Mouse (Mus musculus): Measurements from ENCODE around the gene Gm49368.

The Gm49368 gene

DNA sequence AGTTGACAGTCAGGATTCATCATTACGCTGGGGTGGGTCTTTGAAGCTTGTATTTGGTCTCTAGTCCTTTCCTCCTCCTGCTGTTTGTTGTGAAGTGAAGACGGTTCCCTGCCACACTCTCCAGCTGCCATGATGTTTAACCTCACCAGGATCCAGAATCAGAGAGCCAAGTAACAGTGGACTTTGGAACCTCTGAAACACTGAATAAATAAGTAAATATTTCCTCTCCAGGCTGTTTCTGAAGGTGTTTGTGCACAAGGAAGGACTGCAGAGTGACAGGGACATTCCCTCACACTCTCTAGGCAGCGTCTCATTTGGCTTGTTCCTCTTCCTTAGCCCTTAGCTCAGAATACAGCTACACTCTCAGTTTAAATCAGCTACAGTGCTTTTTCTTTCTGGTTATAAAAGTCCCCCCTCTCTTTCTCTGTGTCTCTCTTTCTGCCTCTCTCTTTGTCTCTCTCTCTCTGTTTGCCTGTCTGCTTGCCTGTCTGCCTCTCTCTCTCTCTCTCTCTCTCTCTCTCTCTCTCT is 5.5 kb upstream of the Gm49368 start:
- DNase-seq (ENCODE audit: extremely low spot score, low read depth, low spot score): no peak

DNA sequence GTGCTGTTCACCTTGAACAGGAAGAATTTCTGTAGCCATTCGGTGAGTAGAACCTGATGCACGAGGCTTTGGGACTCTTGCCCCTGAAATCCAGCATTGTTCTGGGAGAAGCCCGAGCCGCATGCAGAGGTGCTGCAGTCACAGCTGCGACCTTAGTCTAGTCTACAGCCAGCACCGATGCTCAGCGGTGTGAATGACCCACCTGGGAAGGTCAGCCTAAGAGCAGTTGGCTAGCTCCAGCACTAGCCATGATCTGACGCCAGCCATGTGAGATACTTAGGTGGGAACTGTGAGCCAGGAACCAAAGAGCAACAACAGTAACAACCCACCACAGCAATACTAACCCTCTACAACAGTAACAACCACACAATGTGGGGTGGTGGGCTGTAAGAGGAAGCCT is 4.6 kb upstream of the Gm49368 start:
- no peak for DNase-seq (ENCODE audit: extremely low spot score, low read depth, low spot score)

DNA sequence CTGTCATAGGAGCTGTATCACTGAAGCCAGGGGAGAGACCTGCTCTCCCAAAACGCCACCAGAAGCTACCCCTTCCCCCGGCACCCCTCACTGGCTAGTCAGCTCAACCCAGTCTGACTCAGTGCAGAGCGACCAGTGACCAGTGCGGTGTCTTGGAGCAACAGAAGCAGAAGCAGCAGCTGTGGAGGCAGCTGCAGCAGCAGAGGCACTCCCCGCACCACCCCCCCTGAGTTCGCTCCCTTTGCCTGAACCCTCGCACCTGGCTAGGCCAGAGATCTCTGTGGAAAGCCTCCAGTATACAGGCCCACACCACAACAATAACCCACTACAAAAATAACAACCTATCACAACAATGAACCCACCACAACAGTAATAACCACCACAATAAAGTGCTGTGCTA is 3.9 kb upstream of the Gm49368 start:
- no peak for DNase-seq (ENCODE audit: extremely low spot score, low read depth, low spot score)

DNA sequence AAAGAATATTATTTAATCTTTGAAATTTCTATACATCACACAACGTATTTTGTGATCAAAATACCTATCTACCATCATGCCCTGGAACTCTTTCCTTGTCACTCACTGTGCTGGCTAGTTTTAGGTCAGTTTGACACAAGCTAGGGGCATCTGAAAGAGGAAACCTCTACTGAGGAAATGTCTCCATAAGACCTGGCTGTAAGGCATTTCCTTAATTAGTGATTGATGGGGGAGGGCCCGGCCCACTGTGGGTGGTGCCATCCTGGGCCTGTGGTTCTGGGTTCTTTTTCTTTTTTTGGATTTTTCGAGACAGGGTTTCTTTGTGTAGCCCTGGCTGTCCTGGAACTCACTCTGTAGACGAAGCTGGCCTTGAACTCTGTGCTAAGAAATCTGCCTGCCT is 3.4 kb upstream of the Gm49368 start:
- DNase-seq (ENCODE audit: extremely low spot score, low read depth, low spot score): no peak

DNA sequence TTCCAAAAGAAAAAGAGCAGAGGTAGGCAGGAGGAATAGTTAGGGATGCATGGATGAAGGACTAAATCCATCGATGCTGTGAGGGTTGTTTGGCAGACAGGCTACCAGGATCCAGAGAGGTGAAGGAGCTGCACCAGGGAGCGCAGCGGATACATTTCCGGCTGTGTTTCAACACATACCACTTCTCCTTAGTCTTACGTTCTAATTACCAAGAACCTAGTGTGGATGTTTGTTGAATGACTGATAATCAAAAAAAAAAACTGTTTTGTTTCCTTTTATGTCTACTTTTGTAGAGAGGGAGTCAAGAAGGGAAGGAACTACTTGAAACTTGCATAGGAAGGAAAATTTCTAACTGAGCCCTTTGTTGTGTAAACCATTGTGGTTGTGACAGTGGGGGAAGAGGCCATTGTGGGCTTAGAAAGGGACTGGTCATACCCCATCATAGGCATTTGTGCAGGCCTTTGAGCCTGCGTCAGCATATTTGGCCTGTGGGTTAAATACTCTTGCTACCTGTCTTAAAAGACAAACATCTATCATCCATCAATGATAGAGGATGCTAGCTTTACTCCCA is 813 bp downstream of the Gm49368 start:
- DNase-seq (ENCODE audit: extremely low spot score, low read depth, low spot score): no peak

DNA sequence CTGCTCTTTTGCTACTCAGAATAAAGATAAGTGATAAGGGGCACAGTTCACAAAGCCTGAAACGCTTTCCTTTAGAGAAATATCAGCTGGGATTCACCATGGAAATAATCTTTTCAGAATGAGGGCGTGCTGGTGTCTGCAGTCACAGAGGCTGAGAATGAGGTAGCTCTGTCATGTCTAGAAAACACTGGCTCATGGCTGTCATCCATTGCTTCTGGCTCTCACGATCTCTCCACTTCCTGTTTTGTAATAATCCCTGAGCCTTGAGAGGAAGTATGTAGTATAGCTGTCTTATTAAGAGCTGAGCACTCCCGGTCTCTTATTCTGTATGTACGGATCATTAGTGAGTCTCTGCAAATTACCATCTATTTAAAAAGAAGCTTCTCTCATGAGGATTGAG is 3.1 kb downstream of the Gm49368 start:
- no peak for DNase-seq (ENCODE audit: extremely low spot score, low read depth, low spot score)

- no peak for DNase-seq (ENCODE audit: extremely low spot score, low read depth, low spot score)
Observed at GRCm38 (mm10) chr7:128067847-128068246, 5.4 kb downstream of the Gm49368 start.

DNA sequence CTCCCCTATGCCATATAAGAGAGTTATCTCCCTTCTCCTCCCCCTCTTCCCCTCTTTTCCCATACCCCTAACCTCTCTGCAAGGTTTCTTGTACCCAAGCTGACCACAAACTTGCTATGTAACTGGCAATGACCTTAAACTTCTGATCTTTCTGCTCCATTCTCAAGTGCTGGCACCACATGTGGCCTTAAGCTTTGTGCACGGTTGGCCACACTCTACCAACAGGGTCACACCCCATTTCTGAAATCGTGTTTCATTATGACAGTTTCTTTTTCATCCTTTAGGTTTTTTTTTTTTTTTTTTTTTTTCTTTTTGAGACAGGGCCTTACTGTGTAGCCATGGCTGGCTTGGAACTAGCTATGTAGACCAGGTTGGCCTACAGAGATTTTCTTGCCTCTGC is 7.4 kb downstream of the Gm49368 start:
- no peak for DNase-seq (ENCODE audit: extremely low spot score, low read depth, low spot score)

- DNase-seq (ENCODE audit: extremely low spot score, low read depth, low spot score): no peak
Observed at GRCm38 (mm10) chr7:128071816-128072215, 9.3 kb downstream of the Gm49368 start.

DNA sequence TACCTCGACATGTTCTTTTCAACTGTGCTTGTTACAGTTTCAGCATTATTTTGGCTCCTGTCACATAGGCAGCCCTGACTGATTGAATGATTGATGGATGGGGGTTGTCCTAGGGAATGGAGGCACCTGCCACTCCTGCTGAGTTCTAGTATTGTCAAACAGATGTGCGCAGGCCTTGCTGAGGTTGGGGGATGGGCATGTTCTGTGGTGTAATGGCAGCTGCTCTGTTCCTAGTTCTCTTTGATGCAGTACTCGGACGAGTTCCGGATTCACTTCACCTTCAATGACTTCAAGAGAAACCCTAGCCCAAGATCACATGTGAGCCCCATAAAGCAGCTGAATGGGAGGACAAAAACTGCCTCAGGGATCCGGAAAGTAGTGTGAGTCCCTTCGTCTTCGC is 17.5 kb downstream of the Gm49368 start:
- no peak for DNase-seq (ENCODE audit: extremely low spot score, low read depth, low spot score)

- no peak for DNase-seq (ENCODE audit: extremely low spot score, low read depth, low spot score)
Observed at GRCm38 (mm10) chr7:128089141-128089540, 26.7 kb downstream of the Gm49368 start.

DNA sequence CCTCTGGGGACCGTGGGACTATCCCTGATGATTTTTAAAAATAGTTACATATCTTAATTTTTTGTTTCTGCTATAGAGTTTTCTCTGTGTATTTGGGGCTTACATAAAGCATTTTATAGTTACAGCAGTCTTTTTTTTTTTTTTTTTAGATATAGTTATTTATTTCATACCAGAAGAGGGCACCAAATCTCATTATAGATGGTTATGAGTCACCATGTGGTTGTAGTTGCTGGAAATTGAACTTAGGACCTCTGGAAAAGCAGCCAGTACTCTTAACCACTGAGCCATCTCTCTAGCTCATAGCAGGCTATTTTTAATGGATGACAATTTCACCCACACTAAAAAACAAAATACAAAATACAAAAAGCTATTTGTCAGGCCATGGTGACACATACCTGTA is 35.7 kb downstream of the Gm49368 start:
- no peak for DNase-seq (ENCODE audit: extremely low spot score, low read depth, low spot score)

DNA sequence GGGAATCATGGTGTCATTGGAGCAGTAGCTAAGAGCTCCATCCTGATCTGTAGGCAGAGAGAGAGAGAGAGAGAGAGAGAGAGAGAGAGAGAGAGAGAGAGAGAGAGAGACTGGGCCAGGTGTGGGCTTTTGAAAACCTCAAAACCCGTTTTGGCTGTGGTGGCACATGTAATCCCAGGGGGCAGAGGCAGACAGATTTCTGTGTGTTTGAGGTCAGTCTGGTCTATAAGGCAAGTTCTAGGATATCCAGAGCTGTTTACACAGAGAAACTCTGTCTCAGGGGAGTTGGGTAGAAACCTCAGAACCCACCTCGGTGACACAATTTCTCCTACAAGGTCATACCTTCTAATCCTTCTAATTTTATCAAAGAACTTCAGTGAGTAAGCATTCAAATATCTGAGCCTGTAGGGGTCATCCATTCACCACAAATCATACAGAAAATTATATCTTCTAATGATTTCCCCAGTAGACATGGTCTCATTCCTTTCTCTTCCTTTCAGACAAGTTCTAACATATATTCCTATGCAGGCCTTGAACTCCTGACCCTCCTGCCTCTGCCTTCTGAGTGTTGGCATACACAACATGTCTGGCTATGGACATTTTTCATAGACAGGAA is 38.4 kb downstream of the Gm49368 start:
- no peak for DNase-seq (ENCODE audit: extremely low spot score, low read depth, low spot score)

DNA sequence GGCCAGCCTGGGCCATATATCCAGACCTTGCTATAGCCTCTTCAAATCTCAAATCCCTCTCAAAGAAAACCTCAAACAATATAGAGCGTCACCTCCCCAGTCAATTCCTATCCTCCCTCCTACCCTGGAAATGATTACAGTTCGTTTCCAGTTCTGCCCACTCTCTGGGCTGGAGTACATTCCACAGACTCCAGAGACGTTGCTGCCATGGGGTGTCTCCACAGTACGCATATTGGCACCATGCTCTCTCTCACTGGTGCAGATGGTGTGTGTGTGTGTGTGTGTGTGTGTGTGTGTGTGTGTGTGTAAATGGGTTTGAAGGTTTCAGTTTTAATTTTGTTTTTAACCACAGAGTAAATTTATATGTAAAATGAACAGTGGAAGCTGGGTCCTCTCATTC is 42.8 kb downstream of the Gm49368 start:
- DNase-seq (ENCODE audit: extremely low spot score, low read depth, low spot score): no peak

DNA sequence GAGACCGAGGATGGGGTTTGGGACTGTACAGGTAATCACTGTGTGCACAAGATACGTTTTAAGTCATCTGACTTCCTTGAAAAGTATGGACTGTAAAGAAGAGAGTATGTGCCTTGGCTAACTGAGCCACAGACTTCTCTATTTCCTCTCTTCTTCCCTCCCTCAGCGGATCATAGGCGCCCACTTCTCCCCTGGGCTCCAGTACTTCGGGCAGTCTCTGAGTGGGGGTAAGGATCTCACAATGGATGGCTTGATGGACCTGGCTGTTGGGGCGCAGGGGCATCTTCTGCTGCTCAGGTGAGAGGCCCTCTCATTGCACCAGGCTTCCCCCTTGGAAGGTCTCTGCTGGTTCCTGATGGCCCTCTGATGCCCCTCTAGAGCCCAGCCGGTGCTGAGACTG is 45.0 kb downstream of the Gm49368 start:
- DNase-seq (ENCODE audit: extremely low spot score, low read depth, low spot score): no peak

DNA sequence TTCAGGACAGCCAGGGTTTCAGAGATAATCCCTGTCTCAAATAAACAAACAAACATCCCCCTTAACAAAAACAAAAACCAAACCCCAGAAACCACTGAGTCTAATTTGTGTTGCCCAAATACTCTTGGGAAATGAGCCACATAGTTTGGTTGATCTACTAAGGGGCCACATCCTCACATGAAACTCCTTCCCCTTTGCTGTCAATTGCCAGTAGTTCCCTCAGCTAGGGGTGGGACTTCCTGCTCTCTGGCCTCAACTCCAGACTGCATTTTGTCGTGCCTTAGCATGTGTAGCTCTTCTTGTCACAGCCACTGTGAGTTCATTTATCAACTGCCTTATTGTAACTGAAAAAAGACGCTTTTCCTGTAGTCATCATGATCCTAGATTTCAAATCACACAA is 47.8 kb downstream of the Gm49368 start:
- no peak for DNase-seq (ENCODE audit: extremely low spot score, low read depth, low spot score)

GRCm38 (mm10) chr7:128112131-128112530 is 49.6 kb downstream of the Gm49368 start:
- no peak for DNase-seq (ENCODE audit: extremely low spot score, low read depth, low spot score)

- DNase-seq (ENCODE audit: extremely low spot score, low read depth, low spot score): no peak
Observed at GRCm38 (mm10) chr7:128114371-128115105, 52.1 kb downstream of the Gm49368 start.

GRCm38 (mm10) chr7:128115211-128115958 is 52.9 kb downstream of the Gm49368 start:
- DNase-seq (ENCODE audit: extremely low spot score, low read depth, low spot score): no peak

- DNase-seq (ENCODE audit: extremely low spot score, low read depth, low spot score): no peak
Observed at GRCm38 (mm10) chr7:128116396-128116795, 53.9 kb downstream of the Gm49368 start.

DNA sequence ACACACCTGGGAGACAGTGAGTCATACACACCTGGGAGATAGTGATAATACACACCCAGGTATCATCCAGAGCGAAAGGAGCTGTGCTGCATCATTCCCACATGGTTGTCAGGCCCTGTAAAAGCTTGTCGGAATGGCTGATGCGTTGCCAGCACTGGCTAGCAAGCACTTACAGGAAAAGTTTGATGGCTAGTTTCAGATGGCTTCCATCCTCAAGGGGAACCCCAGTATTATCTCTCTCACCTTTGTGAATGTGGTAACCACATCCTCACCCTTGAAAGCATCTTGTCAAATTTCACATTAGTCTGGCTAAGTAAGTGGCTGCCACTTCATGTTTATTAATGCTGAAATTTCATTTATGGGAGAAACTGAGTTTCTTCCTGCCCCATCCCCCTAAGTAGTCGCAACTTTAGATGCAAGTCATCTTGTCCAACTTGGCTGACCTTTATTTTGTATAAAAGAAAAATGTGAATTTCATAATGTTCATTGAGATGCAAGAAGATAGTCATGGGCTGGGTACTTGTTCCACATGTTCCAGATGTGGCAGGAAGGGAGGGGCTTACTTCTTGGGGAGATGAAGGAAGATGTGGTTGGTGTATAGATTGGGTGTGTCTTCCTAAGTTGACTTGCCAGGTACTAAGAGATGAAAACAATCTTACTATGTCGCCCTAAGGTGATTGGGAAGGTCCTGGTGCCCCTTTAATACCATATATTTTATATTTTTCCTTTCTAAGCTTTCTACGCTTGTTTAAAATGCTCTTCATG is 57.4 kb downstream of the Gm49368 start:
- DNase-seq (ENCODE audit: extremely low spot score, low read depth, low spot score): no peak

Data from hindlimb bud, embryonic 11.5 days (tissue).